Mouse (Mus musculus) liver, embryonic 14.5 days (tissue): ENCODE measurements around the gene Astn2.

ENCODE experiments used
- CTCF ChIP-seq: IDR thresholded peaks from 2 replicates; pipeline ENCODE4 v1.5.1; 2016; ENCODE audit warnings: antibody characterized with exemption, low read depth, control low read depth
- EP300 ChIP-seq: IDR thresholded peaks from 2 replicates; pipeline ENCODE4 v1.6.1; 2016; ENCODE audit warnings: antibody characterized with exemption, low read depth

DNA sequence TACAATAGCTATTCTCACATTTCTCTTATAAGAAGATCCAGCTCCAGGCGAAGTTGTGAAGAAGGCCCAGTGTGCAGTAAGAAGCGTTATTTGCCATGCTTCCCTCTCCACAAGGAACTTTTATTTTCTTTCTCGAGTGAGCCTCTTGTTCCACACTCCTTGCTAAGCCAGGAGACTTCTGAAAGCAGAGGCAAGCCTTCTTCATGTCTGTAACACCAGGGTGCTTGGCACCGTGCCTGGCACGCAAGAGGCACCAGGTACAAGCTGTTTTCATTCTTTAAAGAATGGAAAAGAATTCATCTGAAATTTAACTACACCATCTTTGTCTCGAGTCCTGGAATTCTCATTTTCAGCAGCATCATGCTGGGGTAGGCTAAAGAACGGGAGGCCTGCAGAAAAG is 496.8 kb downstream of the Astn2 start:
- TF ChIP-seq CTCF (no peak), EP300 (no peak)
